Mouse (Mus musculus) kidney, postnatal 14 days (tissue): Measurements from ENCODE around the gene Hist2h3c1.
"Not testable (repeated sequence)": the region's sequence is repeated elsewhere in the genome, so short reads cannot be mapped to it uniquely, and the experiment has no call there.

Source experiments
- DNase-seq: peaks from one replicate; pipeline ENCODE4 v3.0.0; 2022; ENCODE audit warnings: mixed read lengths

Gene Hist2h3c1

DNA sequence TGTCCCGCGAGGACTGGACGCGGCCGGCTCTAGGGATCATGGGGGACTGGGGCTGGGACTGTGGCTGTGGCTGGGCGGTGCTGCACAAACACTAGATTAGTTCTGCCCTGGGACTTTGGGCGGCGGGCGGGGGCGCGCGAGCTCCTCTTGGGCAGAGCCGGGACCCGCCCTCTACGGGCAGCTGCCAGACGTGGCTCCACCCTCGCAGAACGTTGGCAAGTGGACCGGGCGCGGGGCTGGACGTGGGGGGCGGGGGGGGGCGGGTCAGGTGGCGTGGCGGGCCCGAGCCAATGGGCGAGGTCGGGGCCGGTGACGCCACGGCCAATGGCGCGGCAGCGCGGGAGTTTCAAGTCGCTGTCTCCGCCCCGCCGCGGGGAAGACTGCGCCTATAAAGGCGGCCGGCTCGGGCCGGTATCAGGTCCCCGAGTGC is at the start of gene Hist2h3c1:
Hist2h3c1 (plus strand) TSS at position 259 of the 430 bp plus-strand sequence.
- DNase-seq, result peak; percentile 23

DNA sequence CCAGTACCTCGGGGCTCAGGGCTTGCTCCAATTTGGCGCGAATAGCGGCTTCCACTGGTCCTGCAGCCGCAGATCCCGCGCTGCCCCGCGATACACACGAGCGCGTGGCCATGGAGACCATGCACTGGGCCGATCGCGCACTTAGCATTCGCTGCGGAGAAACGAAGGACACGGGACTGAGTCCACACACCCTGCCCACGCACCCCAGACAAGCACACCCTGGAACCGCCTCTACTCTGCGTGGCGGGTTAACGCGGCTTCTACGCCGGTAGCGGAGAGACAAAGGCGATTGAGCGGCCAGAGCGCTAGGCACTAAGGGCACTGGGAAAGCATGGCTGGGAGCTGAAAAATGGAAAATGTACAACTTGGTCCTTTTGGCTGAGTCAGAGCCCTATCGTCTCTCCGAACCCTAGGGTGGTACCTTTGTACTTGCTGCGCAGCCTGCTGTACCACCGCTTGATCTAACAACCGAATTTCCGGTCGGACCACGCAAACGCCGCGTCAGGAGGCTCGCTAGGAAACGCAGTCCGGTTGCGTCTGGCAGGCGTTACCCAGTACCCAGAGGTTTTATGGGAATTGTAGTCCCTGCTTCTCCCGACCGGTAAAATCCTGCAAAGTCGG is 49.2 kb upstream of the Hist2h3c1 start:
- peak; percentile 92 for DNase-seq

DNA sequence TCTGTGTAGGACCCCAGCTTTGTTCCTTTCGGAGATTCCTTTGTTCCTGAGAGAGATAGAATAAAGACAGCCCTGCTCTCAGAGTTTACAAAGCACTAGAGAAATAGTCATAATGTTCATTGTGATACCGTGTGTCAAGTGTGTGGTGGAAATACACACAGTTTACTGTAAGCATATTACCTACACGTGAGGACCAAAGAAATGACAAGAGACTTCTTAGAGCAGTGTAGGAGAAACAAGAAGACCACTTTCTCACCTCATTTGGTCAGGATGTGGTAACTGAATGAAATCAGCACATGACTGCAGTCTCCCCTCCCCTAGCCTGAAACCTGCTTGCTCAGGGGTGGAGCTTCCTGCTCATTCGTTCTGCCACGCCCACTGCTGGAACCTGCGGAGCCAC is 48.3 kb upstream of the Hist2h3c1 start:
- DNase-seq, result no peak

DNA sequence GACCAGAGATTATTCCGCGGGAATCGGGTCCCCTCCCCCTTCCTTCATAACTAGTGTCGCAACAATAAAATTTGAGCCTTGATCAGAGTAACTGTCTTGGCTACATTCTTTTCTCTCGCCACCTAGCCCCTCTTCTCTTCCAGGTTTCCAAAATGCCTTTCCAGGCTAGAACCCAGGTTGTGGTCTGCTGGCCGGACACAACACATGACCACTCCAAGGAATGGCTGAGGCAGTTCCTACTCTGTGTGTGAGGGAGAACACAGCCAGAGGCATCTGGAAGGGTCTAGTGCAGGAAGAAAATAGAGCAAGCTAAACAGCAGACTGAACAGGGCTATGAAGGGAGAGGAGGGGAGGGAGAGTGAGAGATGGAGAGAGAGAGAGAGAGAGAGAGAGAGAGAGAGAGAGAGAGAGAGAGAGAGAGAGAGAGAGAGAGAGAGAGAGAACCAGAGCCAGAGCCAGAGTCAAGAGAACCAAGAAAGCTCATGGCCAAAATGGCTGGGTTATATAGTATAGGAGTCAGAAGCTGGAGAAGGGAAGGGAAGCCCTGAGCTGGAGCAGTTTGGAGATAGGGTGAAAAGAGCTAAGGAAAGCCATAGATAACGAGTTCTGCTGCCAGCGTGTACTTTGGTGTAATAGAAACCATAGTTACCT is 47.8 kb upstream of the Hist2h3c1 start:
- DNase-seq, result not testable (repeated sequence)

DNA sequence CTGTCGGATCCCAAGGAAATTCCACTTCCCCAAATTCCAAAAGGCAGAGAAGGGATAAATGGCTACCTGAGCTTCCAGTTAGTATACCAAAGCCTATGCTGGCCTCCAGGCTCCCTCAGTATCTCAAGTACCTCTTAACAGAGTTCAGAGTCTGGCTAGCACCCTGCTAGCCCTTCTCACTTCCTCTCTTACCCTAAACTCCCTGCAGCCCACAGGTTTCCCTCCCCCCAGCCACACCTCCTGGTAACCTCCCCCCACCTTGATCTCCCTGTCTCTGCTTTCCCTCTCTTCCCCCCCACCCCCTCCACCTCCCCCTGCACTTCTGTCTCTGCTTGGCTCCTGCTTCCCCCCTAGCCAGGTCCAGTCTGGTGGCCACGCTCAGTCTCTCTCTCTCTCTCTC is 46.8 kb upstream of the Hist2h3c1 start:
- no peak for DNase-seq

DNA sequence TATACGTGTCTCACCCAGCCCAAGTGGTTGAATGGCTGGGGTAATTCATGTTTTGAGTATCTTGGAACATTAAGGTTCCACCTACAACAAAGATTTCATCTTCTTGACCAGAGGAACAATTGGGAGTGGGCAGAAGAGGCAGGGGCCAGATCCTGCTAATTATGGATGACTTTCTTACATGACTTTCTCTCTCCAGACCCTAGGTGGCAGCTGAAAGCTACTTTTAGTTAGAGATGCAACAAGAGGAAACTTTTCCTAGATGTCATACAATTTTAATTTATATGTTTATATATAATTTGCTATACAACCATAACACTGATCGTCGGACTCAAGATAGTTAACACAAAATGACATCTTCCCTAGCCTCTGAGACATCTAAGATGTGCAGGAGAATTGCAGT is 38.7 kb upstream of the Hist2h3c1 start:
- no peak for DNase-seq

DNA sequence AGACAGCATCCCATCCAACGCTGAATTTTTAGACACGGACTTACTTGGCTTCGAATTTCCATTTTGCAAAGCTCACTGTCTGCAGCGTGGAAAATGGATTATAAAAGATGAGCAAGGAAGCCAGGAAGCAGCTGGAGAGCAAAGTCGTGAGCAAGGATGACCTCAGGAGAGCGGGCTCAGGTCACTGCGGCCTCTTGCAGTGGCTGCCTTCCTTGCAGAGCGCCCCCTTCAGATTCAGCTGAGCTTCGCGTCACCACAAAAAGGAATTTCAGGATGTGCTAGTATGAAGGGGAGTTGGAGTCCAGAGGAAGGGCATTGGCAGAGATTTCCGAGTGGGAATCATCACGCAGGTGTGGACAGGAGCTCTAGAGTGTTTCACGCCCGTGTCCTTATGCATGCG is 37.2 kb upstream of the Hist2h3c1 start:
- DNase-seq, result no peak

DNA sequence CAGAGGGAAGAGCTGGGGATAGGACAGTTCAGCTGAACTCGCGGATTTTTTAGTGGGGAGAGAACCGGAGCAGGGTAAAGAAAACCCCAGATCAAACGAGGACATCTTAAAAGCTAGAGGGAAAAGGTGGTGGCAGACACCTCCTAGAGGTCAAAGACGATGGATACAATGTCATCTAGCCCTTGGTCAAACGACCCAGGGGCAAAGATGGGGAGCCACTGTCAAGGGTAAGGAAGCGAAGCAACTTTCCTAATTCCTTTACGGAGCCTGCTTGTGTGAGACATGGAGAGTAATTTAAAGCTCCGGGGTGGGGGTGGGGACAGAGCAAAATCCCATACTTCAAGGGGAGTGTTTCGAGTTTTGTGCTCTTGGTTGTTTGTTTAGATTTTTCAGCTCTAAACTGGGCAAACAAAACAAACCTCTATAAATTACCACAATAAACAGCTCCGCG is 27.3 kb upstream of the Hist2h3c1 start:
- peak; percentile 40 for DNase-seq

DNA sequence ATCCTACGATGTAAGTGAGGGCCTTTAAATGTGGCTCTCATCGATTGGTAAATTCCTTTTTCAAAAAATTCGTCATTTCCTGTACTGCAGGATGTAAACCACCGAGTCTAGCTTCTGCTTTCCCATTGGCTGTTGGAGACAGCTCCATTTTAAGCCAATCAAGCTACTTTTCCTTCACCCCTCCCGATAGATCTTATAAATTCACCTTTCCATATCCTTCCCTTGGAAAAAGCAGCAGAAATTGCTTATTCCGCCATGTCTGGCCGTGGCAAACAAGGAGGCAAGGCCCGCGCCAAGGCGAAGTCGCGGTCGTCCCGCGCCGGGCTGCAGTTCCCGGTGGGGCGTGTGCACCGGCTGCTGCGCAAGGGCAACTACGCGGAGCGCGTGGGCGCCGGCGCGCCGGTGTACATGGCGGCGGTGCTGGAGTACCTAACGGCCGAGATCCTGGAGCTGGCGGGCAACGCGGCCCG is 26.8 kb upstream of the Hist2h3c1 start, which contains the start of the genes Bola1 and Hist2h2ab:
Bola1 (minus strand) TSS at position 49 of the 470 bp plus-strand sequence.
Hist2h2ab (plus strand) TSS at position 205 of the 470 bp plus-strand sequence.
- DNase-seq, result peak; percentile 83

DNA sequence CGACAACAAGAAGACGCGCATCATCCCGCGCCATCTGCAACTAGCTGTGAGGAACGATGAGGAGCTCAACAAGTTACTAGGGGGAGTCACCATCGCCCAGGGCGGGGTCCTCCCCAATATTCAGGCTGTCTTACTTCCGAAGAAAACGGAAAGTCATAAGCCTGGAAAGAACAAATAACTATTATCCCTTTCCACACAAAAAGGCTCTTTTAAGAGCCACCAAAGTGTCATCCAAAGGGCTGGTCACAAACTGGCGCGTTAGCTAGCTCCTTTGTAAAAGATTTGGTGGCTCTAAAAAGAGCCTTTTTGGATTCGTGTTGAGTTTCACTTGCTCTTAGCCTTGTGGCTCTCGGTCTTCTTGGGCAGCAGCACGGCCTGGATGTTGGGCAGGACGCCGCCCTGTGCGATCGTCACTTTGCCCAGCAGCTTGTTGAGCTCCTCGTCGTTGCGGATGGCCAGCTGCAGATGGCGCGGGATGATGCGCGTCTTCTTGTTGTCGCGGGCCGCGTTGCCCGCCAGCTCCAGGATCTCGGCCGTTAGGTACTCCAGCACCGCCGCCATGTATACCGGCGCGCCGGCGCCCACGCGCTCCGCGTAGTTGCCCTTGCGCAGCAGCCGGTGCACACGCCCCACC is 26.2 kb upstream of the Hist2h3c1 start:
- DNase-seq, result not testable (repeated sequence)

DNA sequence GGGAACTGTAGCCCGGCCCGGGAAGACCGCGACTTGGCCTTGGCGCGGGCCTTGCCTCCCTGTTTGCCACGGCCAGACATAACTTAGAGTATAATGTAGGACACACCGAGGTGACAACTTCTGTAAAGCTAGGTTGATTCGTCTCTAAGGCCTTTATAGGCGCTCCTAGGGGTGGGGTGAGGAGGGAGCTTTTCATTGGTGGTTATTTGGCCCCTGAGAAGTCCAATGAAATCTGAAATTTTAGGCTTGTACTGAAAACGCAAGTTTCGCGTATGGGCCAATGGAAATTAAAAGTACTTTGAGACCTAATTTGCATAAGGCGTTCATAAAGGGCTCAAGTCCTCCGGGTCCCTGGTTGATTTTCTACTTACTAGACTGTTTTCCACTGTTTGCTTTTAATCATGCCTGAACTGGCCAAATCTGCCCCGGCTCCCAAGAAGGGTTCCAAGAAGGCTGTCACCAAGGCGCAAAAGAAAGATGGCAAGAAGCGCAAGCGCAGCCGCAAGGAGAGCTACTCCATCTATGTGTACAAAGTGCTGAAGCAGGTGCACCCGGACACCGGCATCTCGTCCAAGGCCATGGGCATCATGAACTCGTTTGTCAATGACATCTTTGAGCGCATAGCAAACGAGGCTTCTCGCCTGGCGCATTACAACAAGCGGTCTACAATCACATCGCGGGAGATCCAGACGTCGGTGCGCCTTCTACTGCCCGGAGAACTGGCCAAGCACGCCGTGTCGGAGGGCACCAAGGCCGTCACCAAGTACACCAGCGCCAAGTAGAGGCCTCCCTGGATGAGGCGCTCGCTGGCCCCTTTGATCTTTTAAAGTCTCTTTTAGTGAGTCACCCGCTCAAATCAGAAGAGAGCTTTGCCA is 25.5 kb upstream of the Hist2h3c1 start, which contains the start of the genes Hist2h2ac and Hist2h2be:
Hist2h2ac (minus strand) TSS at position 116 of the 875 bp plus-strand sequence.
Hist2h2be (plus strand) TSS at position 355 of the 875 bp plus-strand sequence.
- DNase-seq, result peak; percentile 92

DNA sequence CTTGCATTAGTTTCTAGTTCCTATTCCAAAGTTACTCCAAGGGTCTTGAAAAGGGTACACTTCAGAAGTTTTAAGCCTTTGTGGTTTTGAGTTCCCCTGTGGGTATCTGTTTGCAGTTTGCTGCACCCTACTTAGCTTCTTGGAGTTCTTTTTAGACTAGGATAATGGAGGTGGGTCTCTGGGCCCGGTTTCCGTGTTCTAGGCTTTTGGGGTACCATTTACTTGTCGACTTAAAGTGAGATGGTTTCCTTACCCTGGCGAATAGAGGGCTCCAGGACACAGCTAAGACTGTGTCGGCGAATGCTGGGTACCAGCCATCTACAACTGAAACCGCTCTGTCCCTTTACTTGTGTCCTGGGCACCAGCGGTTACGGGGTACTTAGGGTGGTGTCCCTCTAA is 24.8 kb upstream of the Hist2h3c1 start:
- DNase-seq, result no peak

DNA sequence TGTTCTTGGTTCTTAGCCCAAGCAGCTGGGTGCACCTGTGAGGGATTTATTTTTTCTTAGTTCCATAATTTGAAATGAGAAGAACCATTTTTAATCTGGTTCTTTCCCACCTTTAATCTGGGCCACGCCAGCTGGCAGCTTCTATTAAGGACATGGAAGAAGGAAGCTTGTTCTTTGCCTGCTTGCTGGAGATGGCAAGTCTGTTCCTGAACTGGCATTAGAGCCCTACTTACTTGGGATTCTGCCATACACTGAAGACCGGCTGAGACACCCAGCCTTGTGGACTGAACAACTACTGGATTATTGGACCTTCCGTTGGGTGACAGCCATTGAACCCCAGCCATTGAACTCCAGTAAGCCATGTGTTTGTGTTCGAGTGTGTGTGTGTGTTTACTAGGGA is 23.7 kb upstream of the Hist2h3c1 start:
- DNase-seq, result no peak

DNA sequence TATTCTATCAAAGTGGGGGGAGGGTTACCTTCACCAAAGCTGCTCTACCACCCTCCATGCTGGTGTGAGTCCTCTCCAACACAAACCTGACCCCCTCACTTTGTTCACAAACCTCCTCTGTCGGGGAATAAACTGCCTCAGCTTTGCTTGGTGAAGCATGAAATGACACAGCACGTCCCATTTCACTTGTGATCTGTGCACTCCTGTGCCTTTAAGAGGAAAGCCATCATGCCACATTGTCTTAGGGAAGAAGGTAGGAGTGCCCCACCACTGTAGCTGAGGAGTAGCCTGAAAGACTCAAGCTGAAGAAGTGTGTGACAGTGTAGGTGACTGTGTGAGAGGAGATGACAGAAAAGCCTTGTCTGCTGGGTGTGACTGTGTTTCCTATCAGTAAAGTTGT is 21.1 kb upstream of the Hist2h3c1 start:
- no peak for DNase-seq

DNA sequence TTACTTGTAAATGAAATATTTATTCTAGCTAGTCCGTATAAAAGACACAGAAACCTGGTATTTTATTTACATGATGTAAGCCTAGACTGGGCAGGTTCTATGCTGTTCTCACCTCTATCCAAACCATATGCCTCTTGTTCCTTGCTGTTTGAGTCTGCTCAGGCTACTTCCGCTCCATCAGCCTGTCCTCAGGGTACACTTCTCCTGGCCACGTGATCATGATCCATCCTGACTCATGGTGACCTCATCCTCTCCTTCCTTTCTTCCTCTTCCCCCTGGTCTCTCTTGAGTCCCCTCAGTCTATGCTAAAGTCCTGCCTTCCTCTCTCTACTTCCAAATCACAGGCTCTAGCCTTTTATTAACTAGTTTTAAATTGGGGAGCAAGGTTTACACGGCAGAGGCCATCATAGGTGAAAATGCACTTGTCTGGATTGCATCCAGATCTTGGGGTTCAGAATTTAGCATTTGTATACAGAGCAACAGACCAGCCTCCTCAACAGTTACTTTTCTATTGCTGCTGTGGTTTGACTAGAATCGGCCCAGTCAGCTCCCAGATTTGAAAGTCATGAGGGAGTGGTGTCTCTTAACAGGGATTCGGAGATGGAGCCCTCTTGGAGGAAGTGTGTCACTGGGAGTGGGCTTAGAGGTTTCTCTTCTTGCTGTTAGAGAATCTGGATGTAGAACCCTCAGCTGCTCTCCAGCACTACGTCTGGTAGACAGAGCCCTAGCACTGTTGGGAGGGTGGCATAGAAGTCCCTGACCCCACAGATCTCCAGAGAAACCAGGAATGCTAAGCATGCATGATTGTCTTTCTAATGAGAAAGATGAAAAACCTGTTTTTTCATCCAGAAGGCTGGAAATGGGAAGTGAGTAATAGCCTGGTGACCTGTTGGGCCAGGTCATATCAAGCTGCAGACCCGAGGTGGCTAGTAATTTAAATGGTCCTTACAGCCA is 19.5 kb upstream of the Hist2h3c1 start:
- DNase-seq, result no peak

DNA sequence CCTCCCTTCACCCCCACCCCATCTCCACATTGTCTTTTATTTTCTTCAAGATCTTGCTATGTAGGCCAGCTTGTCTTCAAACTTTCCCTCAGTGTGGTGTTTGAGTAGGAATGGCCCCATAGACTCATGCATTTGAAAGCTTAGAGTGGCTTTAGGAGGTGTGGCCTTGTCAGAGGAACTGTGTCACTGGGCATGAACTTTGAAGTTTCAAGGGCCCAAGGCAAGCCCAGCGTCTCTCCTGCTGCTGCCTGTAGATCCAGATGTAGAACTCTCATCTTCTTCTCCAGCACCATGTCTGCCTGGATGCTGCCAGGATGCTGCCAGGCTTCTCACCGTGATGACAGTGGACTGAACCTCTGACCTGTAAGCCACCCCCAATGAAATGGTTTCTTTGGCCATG is 17.7 kb upstream of the Hist2h3c1 start:
- DNase-seq, result no peak

DNA sequence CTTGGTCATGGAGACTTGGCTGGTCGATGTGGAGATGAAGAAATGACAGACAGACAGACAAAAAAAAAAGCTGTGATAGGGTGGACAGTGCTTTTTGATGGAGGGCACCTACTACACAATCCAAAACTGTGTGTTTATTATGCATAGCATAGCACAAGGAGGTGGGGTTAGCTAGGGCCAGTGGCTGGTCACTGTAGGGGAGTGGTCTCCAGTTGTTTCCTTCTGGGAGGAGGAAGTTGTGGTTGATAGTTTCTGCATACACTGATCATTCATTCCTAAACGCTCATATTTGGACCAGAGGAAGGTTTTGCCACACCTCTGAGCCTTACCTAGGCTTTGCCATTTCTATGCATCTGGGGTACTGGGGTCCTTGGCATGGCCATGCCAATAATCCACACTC is 16.1 kb upstream of the Hist2h3c1 start:
- DNase-seq, result no peak

DNA sequence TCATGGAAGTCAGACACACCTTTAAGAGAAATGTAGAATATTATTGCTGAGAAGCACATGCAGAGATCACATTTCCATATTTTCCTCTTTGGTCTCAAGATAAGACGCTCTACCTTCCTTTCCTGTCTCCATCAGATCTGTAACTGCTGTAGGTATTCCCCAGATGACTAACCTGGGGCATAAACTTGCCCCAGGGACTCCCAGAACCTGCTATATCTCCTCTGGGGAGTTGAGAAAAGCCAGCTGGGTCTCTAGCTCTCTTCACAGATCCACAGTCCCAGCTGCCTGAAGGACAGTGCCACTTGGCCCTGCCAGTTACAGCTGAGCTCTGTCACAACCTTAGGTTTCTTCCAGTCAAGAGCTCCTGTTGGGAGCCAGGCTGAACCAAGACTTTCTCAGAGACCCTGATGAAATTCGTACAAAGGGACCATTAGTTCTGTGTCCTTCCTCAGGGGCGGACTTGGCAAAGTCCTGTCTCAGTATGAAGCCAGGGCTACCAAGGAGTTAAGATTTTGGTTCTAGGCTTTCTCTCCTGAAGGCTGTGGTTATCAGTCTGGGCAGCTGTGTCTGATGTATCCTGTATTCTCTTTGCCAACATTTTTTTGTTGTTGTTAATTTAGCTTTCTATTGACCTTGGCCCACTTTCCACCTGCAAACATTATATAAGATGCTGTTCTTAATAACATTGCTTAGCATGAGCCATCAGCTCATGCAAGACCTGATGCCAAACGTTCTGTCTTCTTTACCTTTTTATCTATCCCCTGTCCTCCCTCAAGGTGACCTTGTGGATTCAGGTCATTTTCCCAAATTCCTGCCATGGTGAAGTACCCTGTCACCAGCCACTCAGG is 15.4 kb upstream of the Hist2h3c1 start:
- DNase-seq, result no peak

DNA sequence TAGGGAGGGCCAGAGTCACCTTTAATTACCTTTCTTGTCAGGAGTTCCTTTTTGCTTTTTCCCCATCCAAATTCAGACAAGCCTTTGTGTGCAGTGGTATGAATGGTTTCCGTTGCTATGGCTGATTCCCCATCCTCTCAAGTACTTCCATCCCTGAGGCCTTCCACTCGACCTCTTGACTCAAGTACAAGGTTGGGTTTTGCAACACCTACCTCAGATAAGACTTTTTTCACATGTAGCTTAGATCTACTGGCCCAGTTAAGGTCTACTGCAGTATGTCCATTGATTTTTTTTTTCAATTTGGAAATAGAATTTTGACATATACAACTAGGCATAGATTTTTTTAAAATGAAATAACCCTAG is 14.7 kb upstream of the Hist2h3c1 start:
- DNase-seq, result no peak

DNA sequence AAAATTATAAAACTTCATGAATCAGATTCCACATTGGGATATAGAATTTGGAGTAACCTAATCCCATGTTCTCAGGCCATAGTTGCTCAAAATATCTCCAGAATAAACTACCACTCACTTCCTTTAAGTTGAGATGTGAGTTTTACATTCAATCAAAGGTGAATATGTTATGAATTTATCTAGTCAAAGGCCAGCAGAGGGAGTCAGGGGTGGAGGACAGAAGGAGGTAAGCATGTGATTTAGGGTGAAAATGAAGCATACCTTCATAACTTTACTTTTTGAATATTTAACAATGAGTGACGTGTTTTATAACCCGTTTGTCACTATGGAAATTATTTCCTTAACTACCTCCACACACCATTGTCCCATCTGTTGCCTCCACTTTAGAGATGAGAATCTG is 11.6 kb upstream of the Hist2h3c1 start:
- DNase-seq, result no peak

DNA sequence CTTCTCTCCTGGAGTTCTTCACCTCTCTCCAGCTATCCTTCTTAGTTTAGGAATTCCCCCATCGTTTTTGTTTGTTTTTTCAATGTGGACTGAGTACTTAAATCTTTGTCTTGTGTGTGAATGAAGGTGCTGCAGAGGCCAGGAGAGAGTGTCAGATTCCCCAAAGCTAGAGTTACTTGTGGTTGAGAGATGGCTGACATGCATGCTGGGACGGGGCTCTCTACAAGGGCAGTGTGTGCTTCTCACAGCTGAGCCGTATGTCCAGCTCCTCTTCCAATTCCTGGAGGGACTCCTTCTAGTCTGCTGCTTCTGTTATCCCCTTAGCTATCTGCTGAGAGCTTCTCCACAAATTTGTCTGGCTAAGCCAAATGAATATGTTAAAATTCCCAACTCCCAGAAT is 10.6 kb upstream of the Hist2h3c1 start:
- DNase-seq, result no peak
